Mouse (Mus musculus) B cell, adult 2 months (primary cell): Measurements from ENCODE around the gene 4921536K21Rik.
"Not testable (repeated sequence)": the region's sequence is repeated elsewhere in the genome, so short reads cannot be mapped to it uniquely, and the experiment has no call there.

ENCODE experiments used
- DNase-seq, 2 experiments: peaks; one replicate each; pipeline ENCODE4 v3.0.0; 2022

4921536K21Rik gene

DNA sequence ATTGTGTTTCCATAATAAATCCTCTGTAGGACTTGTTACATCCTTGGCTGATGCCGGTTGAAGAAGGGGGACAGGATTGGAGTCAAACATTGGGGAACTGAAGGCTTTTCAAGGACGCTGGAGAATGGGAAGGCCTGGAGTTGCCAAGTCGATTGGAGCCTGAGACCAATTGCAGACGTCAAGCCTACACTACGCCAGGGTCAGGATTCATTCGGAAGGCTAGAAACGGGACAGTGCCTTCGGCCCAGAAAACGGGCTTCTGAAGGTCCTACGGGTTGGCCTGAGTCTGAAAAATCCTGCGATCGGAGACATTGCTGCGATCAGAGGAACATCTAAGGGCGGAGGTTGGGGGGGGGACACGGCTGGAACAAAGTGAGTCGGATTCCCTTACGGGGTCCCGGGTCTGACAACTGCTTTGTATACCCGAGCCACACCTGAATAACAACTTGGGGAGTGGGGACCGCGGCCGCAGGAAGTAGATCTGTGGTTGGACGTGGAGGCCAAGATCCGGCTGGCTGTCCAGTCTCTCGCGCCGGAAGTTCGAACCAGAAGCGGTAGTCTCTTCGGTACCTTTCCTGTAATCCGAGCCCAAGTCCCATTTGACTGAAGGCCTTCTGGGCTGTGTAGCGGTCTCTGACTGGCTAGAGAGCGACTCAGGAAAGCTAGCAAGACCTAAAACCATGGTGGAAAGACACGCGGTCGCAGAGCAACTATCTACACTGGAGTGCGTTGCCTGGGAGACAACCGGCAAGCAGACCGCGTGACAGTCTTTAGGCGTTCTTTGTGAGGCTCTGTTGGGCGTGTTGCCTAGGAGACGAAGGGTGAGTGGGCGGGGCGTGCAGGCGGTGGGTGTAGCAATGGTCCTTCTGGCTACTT, at the start of gene 4921536K21Rik, which contains the start of gene Dusp18:
TSS of gene 4921536K21Rik (minus strand) at position 693 of the 876 bp plus-strand sequence.
TSS of gene Dusp18 (plus strand) at position 835 of the 876 bp plus-strand sequence.
- peak; percentile 97 to 98 for DNase-seq

DNA sequence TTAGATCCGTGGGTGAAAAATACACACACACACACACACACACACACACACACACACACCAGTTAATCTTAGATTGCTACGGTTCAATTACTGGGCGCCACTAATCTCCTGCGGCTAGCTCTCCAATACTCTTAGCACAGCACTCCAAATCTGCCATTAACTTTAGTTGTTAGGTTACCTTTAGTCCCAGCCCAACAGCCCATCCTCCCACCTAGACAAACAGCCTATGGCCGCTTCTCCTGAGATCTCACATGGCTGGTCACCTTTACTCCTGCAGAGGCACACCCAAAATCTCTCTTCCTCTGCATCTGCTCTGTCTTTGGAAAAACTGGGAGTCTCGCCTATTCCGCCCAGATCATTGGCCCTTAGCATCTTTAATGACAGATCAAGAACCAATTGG, 46.5 kb upstream of the 4921536K21Rik start:
- no peak for DNase-seq

DNA sequence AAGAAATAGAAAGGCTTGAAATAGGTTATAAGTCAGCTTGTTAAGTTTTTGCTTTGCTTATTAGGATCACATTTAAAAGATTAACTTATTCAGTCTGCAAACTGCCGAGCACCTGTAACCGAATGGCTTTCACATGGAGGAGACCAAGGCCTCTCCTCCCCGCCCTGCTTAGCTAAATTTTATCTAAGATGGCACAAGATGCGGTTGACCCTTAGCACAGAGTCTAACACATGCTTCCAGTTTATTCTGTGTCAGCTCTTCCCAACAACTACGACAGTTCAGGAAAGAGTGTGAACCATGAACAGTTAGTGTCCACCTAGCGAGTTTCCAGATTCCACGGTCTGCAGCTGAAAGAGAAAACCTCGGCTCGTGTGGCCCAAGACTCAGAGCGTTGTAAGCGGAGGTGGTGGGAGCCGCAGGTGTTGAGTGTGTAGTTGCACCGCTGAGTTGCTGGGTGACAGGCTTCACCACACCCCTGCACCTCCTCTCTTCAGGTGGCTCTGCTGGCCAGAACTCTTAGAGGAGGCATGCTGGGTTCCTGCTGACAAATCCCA, 42.5 kb upstream of the 4921536K21Rik start:
- no peak for DNase-seq

DNA sequence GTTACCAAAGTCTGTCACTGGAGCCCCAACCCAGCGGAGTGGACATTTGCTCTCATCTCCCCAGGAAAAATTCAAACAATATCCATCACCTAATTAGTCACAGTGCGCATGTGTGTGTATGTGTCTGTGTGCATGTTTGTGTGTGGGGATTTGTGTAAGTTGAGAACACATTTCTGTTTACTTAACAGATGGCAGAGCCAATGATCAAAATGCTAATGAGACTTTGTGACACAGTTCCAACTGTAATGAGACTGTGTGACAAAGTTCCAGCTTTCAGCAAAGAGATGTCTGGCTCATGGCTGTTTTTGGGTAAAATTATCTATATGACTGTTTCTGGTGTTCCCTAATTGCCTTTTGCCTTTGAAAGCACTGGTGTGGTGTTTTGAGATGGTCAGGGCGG, 41.4 kb upstream of the 4921536K21Rik start:
- no peak for DNase-seq

DNA sequence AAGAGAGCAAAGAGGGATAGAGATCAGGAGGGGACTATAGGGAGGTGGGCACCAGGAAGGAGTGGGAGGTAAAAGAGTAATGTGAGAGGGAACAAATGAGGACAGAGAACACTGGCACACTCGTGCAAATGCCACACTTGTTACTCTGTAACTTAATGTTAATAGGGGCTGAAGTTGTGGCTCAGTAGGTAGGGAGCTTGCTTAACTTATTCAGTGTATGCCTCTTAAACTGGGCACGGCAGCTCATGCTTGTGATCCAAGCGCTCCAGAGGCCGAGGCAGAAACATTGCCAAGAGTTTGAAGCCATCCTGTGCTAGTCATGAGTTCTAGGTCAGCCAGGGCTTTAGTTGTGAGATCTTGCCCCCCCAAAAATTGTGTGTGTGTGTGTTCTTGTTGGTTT, 40.2 kb upstream of the 4921536K21Rik start:
- no peak for DNase-seq

- DNase-seq, result no peak
Observed at GRCm38 (mm10) chr11:3933756-3934285, 38.9 kb upstream of the 4921536K21Rik start.

GRCm38 (mm10) chr11:3931511-3932211, 36.8 kb upstream of the 4921536K21Rik start, which contains the start of gene Tcn2:
TSS of gene Tcn2 (minus strand) at chr11:3932159.
- DNase-seq, result peak; percentile 77 to 79

DNA sequence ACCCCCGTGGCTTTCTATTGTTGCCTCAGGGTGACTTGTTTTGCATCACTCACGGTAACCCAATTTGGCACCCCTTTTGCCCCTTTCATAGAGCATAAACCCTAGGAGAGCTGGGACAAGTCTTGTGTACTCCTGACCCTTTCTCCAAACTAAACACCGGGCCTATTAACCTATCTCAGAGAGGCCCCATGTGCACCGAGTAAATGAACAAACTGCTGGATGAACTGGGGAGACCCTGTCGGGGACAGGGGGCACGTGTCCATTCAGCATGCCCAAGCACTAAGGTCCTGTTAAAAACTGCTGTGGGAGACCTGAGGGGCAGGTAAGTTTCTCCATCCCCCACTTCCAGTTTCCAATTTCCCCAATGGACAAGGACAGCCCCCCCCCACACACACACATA, 36.0 kb upstream of the 4921536K21Rik start:
- DNase-seq, result no peak

GRCm38 (mm10) chr11:3930019-3930418, 35.1 kb upstream of the 4921536K21Rik start:
- no peak for DNase-seq

DNA sequence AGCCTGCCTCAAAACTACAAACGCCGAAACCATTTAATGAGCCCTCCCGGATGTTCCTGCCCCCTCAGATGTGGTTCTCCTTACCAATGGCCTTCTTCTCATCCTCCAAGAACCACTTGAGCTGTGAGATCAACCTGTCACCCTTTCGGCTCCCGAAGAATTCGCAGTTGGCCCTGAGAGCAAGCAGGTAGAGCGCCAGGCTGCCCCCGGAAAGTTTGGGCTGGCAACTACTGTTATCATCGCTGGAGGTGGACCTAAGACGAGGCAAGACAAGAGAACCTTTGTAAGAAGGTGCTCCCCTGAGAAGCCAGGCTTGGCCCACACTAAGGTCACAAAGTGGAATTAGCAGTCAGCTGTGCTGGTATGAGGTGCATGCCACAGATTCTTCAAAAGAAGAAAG, 31.0 kb upstream of the 4921536K21Rik start:
- no peak for DNase-seq

DNA sequence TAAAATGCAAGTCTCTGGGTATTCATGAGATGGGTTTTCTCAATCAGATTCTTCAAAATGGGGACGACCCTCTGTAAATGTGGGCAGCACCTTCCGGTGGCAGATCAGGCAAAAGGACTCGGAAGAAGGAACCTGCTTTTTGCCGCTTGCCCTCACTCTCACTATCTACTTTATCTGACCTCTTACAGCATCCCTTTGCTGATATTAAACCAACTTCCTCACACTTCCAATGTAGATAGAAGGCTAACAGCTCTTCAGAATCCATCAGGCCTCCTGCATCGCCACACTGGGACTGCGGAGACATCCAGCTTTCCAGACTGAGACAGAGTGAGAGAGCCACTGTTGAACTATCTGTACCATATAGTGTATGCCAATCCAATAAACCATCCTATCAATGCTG, 27.8 kb upstream of the 4921536K21Rik start:
- no peak for DNase-seq

DNA sequence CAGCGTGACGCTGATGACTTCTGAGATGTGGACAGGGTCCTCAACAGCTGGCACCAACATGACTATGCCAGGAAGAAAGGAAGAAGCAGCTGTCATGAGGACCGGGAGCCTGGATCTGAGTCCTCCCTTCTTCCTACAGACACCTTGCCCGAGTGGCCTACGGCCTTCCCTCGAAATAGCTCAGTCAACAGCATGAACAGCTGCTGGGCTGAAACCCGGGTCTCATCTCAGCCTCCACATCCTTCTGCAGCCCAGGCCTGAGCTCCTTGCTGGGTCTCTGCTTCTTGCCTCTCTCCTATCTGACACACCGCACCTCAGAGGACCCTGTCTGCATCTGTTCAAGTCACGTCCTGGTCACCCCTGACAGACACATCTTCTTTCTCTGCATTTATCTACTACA, 27.2 kb upstream of the 4921536K21Rik start:
- DNase-seq, result no peak

DNA sequence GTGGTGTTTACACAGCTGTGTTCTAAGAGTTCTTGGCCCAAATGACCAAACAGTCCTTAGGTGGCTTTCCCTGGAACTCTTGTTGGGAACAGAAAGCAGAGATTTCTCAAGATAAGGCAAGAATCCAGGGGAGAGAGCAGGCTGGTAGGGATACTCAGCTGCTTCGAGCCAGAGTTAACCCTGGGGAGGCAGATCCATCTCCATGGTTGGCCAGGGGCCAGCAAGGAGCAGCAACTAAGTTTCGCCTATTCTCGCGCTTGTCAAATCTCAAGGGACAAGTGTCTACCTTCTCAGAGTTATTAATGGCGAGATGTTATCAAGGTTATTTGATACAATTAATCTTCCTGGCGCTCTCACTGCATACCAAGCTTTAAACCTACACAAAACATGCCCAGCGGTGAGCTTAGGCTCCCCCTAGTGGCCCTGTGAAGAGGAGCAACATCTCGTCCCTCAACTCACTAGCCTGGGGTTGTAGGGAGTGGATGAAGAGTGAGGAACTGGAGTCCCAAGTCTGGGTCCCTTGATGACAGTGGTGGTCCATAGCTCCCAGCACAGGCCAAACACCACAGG, 26.5 kb upstream of the 4921536K21Rik start:
- DNase-seq, result peak; percentile 69 to 72

DNA sequence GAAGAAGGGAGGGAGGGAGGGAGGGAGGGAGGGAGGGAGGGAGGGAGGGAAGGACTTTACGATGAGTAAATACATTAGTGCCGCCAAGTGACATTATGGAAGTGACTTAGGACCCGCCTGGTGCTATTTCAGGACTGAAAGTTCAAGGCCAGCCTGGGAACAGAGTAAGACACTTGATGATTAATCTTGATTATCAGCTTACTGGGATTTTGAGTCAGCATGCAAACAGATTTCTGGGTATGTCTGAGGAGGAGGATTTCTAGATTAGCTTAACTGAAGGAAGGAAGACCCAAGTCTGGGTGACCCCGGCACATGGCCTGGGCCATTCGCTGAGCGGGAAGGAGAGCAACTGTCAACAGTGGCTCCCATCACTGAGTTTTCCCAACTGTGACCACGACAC, 25.6 kb upstream of the 4921536K21Rik start:
- no peak for DNase-seq

- DNase-seq, result peak; percentile 55 to 60
Observed at GRCm38 (mm10) chr11:3918738-3919137, 23.8 kb upstream of the 4921536K21Rik start.

- DNase-seq, result peak; percentile 87 to 88
Observed at GRCm38 (mm10) chr11:3914109-3914840, 19.4 kb upstream of the 4921536K21Rik start, which contains the start of gene Slc35e4. TSS of gene Slc35e4 (minus strand) at chr11:3914664.

- DNase-seq, result peak; percentile 77
Observed at GRCm38 (mm10) chr11:3913316-3914108, 18.6 kb upstream of the 4921536K21Rik start.

DNA sequence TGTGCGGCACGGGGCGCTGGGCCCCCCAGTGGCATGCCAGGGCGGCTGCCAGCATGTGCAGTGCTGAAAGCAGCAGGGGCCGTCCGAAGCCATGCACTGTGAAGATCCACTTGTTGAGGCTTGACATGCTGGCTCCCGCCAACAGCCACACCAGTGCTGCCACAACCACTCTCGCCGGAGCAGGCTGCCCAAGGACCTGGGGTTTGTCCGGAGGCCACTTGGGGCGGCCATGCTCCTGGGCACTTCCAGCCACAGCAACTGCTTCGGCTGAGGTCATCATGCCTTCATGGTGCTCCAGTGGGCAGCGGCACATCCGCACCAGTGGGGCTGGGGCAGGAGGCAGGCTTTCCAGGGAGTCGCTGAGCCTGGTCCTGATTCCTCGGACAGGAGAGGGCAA, 18.0 kb upstream of the 4921536K21Rik start:
- peak; percentile 38 to 42 for DNase-seq

GRCm38 (mm10) chr11:3912100-3912874, 17.4 kb upstream of the 4921536K21Rik start:
- DNase-seq, result no peak

- DNase-seq, result not testable (repeated sequence)
Observed at GRCm38 (mm10) chr11:3911440-3911839, 16.5 kb upstream of the 4921536K21Rik start.
